Mouse (Mus musculus) kidney, adult 2 months (tissue): ENCODE measurements around the gene Rif1. TPM values are rescaled to one million over a fixed set of nuclear protein-coding genes. Genes with fewer than 3 reads are reported as not detected.

Source experiments
- DNase-seq: peaks from one replicate; pipeline ENCODE4 v3.0.0; 2021
- H3K27ac ChIP-seq: fragments of 200-500 bp; 2 replicates; pipeline ENCODE4 v1.5.1; 2012; ENCODE audit warnings: low read depth, low read length, control low read depth, inconsistent platforms; ENCODE audit not compliant: insufficient read depth
- H3K27me3 ChIP-seq: fragments of 200-500 bp; replicated peaks from 2 replicates; pipeline ENCODE4 v1.6.1; 2012; ENCODE audit warnings: mild to moderate bottlenecking, moderate library complexity, low read length, inconsistent platforms; ENCODE audit not compliant: control insufficient read depth, insufficient read depth
- H3K36me3 ChIP-seq: fragments of 200-500 bp; 2 replicates; pipeline ENCODE4 v1.6.1; 2012; ENCODE audit warnings: mild to moderate bottlenecking, moderate library complexity, low read length, inconsistent platforms; ENCODE audit not compliant: control insufficient read depth, insufficient read depth
- H3K4me1 ChIP-seq: fragments of 200-500 bp; 2 replicates; pipeline ENCODE4 v1.6.1; 2011; ENCODE audit warnings: low read length; ENCODE audit not compliant: control insufficient read depth, insufficient read depth
- H3K4me3 ChIP-seq: fragments of 200-500 bp; 2 replicates; pipeline ENCODE4 v1.5.1; 2011; ENCODE audit warnings: mild to moderate bottlenecking, low read depth, low read length, control low read depth; ENCODE audit not compliant: insufficient read depth
- CTCF ChIP-seq: fragments of 200-500 bp; conservative IDR thresholded peaks from 2 replicates; pipeline ENCODE4 v1.5.1; 2011; ENCODE audit warnings: low read depth, mild to moderate bottlenecking, control low read depth, low read length, moderate library complexity, mixed read lengths; ENCODE audit not compliant: insufficient read depth, insufficient read length
- POLR2A ChIP-seq: fragments of 200-500 bp; IDR thresholded peaks from one replicate; pipeline ENCODE4 v1.6.1; 2011; ENCODE audit warnings: low read depth, low read length, control low read depth
- WGBS: fragments of 180-500 bp; shearing (Covaris S2); methylation state at CpG from one replicate; pipeline ENCODE4 v1.1.7; 2018; 5-methylcytosine and 5-hydroxymethylcytosine counted together
- polyA plus RNA-seq: library from polyadenylated mRNA; depleted of rRNA; stranded (reverse); fragments of >200 nt; gene quantifications from 2 replicates; pipeline ENCODE4 v1.2.3, GENCODE M21; 2012

Gene Rif1
- polyA plus RNA-seq, 1 experiment: 1.6 TPM

DNA sequence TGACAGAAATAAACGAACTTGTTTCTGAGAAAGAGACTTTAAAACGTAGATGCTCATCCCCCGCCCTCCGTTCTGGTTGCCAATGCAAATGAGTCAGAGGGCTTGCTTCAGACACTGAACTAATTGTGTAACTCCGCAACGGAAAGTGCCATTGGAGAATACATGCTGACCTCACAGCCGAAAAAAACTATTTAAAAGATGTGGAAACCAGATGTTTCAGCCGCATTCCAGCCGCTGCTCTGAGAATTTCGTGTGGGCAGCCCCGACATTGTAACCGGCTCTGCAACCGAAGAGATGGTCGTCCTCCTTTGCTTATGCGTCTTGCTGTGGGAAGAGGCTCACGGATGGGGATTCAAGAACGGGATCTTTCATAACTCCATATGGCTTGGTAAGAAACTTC is 34.8 kb upstream of the Rif1 start, which contains the start of gene Tnfaip6:
Gene Tnfaip6, plus strand, starts transcription at position 128 of the 400 bp plus-strand sequence.
- H3K36me3 ChIP-seq: no peaks in the 10 kb centered on the region
- peak; percentile 50 for DNase-seq
- peaks cover 1% of the 10 kb centered on the region; the same call in 1 of the 2 replicates for H3K27me3 ChIP-seq
- H3K4me3 ChIP-seq: peak within 1 kb of the TSS; percentile 38
- WGBS: 2% methylated on average over 17 of the region's 17 CpGs
- H3K4me1 ChIP-seq: 0 out of 2 replicates have a peak, but pooled peaks cover 3% of the 10 kb centered on the region
- no peak for TF ChIP-seq CTCF
- no peak for TF ChIP-seq POLR2A
- no peak within 1 kb of the TSS for H3K27ac ChIP-seq

- TF ChIP-seq POLR2A (no peak), CTCF (no peak)
- Histone ChIP-seq H3K4me3 (no peak overlapping the region), H3K4me1 (0 out of 2 replicates have a peak, but pooled peaks cover 3% of the 10 kb centered on the region), H3K27me3 (peaks cover 1% of the 10 kb centered on the region; the same call in 1 of the 2 replicates), H3K27ac (no peak overlapping the region), H3K36me3 (no peaks in the 10 kb centered on the region)
- DNase-seq: no peak
- 64% methylated on average over 5 of the region's 5 CpGs for WGBS
Measured at GRCm38 (mm10) chr2:52038558-52038957, 34.1 kb upstream of the Rif1 start.

- H3K27me3 ChIP-seq: peaks cover 1% of the 10 kb centered on the region; the same call in 1 of the 2 replicates
- TF ChIP-seq POLR2A (no peak), CTCF (no peak)
- WGBS: 73% methylated on average over 8 of the region's 8 CpGs
- no peaks in the 10 kb centered on the region for H3K36me3 ChIP-seq
- H3K4me3 ChIP-seq: no peak overlapping the region
- H3K27ac ChIP-seq: no peak overlapping the region
- 0 out of 2 replicates have a peak, but pooled peaks cover 3% of the 10 kb centered on the region for H3K4me1 ChIP-seq
- no peak for DNase-seq
Measured at GRCm38 (mm10) chr2:52039083-52039801, 33.4 kb upstream of the Rif1 start.

- Histone ChIP-seq H3K36me3 (no peaks in the 10 kb centered on the region), H3K27me3 (0 out of 2 replicates have a peak, but pooled peaks cover 1% of the 10 kb centered on the region), H3K27ac (no peak overlapping the region), H3K4me1 (0 out of 2 replicates have a peak, but pooled peaks cover 3% of the 10 kb centered on the region), H3K4me3 (no peak overlapping the region)
- TF ChIP-seq CTCF: no peak
- TF ChIP-seq POLR2A: no peak
- DNase-seq: no peak
- WGBS: 31% methylated on average over 3 of the region's 3 CpGs
Measured at GRCm38 (mm10) chr2:52042132-52042531, 30.5 kb upstream of the Rif1 start.

DNA sequence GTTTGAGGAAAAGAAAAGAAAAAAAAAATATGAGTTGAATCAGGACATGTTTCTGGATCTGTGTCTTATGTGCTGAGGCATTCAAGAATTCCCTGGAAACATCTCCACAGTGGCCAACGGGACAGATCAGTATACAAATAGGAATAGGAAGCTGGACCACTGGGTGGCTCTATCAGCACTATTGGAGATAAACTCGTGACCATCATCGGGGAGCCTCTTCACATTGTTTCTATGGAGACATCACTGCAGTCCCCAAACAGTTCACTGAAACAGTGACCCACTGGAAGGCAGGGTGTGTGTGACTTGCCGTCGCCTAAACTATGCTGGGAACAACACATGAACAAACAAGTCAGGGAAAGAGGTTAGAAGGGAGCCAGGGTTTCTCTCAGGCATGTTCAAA is 29.9 kb upstream of the Rif1 start:
- TF ChIP-seq CTCF: no peak
- TF ChIP-seq POLR2A: no peak
- Histone ChIP-seq H3K4me3 (no peak overlapping the region), H3K4me1 (0 out of 2 replicates have a peak, but pooled peaks cover 3% of the 10 kb centered on the region), H3K27me3 (0 out of 2 replicates have a peak, but pooled peaks cover 1% of the 10 kb centered on the region), H3K27ac (no peak overlapping the region), H3K36me3 (no peaks in the 10 kb centered on the region)
- DNase-seq: no peak
- 59% methylated on average over 5 of the region's 5 CpGs for WGBS

DNA sequence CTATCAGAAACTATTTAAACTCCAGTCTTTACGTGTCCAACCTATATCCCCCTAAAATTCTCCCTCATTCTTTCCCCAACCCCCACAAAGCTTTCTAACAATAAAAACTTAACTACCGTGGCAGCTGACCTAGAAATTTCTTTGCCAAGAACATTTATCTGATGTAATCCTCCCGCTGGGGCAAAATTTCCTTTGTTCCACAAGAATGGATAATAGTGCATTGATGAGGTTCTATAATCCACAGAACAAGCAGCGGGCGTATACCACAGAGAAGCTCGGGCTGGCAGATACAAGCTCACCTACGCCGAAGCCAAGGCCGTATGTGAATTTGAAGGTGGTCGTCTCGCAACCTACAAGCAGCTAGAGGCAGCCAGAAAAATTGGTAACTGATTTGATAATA is 29.1 kb upstream of the Rif1 start:
- DNase-seq: no peak
- no peaks in the 10 kb centered on the region for H3K36me3 ChIP-seq
- no peak overlapping the region for H3K4me3 ChIP-seq
- H3K27ac ChIP-seq: no peak overlapping the region
- TF ChIP-seq CTCF (no peak), POLR2A (no peak)
- H3K27me3 ChIP-seq: no peaks in the 10 kb centered on the region
- H3K4me1 ChIP-seq: no peaks in the 10 kb centered on the region
- WGBS: 87% methylated on average over 11 of the region's 11 CpGs

DNA sequence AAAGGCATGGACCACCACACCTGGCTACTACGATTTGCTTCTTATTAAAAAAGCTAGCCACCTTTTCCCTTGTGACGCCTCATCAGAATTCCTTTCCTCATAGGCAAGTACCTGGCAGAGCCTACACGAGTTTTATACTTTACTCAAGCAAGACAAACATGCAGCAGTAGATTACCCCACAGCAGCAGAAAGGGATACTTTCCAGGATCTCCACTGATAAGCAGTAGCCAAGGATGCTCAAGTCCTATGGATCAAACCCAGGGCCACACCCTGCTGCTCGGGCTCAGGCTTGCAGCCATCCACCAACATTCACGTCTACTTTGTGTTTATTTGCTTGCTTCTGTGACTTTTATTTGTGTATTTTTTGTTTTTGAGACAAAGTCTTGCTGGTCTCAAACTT is 26.6 kb upstream of the Rif1 start:
- WGBS: 83% methylated on average over 5 of the region's 5 CpGs
- Histone ChIP-seq H3K4me3 (no peak overlapping the region), H3K4me1 (no peaks in the 10 kb centered on the region), H3K27ac (no peak overlapping the region), H3K27me3 (no peaks in the 10 kb centered on the region), H3K36me3 (no peaks in the 10 kb centered on the region)
- no peak for DNase-seq
- TF ChIP-seq POLR2A: no peak
- no peak for TF ChIP-seq CTCF
